Mouse (Mus musculus) olfactory bulb, adult 2 months (tissue): ENCODE measurements around the gene Myocos.
"Not testable (repeated sequence)": the region's sequence is repeated elsewhere in the genome, so short reads cannot be mapped to it uniquely, and the experiment has no call there.

Source experiments
- CTCF ChIP-seq: fragments of 200-500 bp; IDR thresholded peaks from 2 replicates; pipeline ENCODE4 v1.5.1; 2012; ENCODE audit warnings: low read depth, mild to moderate bottlenecking, low read length, moderate library complexity; ENCODE audit not compliant: insufficient read depth
- POLR2A ChIP-seq: fragments of 200-500 bp; IDR thresholded peaks from 2 replicates; pipeline ENCODE4 v1.6.1; 2012; ENCODE audit warnings: mild to moderate bottlenecking, low read depth, low read length, moderate library complexity; ENCODE audit not compliant: insufficient read depth

DNA sequence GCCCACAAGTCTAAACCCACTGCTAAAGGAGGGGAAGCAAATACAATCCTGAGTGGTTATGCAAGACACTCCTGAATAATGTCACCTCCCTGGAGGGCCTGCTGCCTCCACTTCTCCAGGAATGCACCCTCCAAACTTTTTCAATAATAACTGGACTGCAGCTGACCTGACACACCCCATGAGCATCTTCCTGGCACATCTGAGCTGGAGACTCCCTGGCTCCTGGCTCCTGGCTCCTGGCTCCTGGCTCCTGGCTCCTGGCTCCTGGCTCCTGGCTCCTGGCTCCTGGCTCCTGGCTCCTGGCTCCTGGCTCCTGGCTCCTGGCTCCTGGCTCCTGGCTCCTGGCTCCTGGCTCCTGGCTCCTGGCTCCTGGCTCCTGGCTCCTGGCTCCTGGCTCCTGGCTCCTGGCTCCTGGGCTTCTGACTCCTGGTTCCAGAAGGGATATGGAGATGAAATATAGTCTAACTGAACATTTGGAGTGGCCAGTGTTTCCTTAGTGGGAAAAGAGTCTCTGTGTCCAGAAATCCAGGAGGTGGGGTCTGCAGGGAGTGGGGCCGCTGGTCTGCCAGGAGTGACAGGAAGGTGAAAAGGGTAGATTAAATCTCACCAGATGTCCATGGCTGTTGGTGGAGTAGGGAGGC, 22.6 kb downstream of the Myocos start:
- not testable (repeated sequence) for TF ChIP-seq POLR2A, CTCF
